Mouse (Mus musculus) forebrain, embryonic 13.5 days (tissue): ENCODE measurements around the gene Themis2. TPM values are rescaled to one million over a fixed set of nuclear protein-coding genes. Genes with fewer than 3 reads are reported as not detected.
"Not testable (repeated sequence)": the region's sequence is repeated elsewhere in the genome, so short reads cannot be mapped to it uniquely, and the experiment has no call there.

Source experiments
- ATAC-seq: fragments of 200-750 bp; cut with Nextera tagmentation; 2 replicates; pipeline ENCODE4 v1.8.0; 2017
- H3K27ac ChIP-seq: fragments of 300-500 bp; sonication (generic); 2 replicates; pipeline ENCODE4 v1.5.1; 2015; ENCODE audit warnings: inconsistent platforms, mild to moderate bottlenecking, moderate library complexity
- H3K27me3 ChIP-seq: fragments of 300-500 bp; sonication (generic); 2 replicates; pipeline ENCODE4 v1.6.1; 2015; ENCODE audit warnings: mild to moderate bottlenecking, inconsistent platforms
- H3K36me3 ChIP-seq: fragments of 300-500 bp; sonication (generic); 2 replicates; pipeline ENCODE4 v1.6.1; 2015; ENCODE audit warnings: mild to moderate bottlenecking, inconsistent platforms; ENCODE audit not compliant: poor library complexity, severe bottlenecking
- H3K4me1 ChIP-seq: fragments of 300-500 bp; sonication (generic); 2 replicates; pipeline ENCODE4 v1.6.1; 2015; ENCODE audit warnings: inconsistent platforms
- H3K4me2 ChIP-seq: fragments of 300-500 bp; sonication (generic); 2 replicates; pipeline ENCODE4 v1.6.1; 2015; ENCODE audit warnings: inconsistent platforms, mild to moderate bottlenecking, moderate library complexity
- H3K4me3 ChIP-seq: fragments of 300-500 bp; sonication (generic); 2 replicates; pipeline ENCODE4 v1.5.1; 2015; ENCODE audit warnings: mild to moderate bottlenecking, inconsistent platforms
- H3K9ac ChIP-seq: fragments of 300-500 bp; sonication (generic); 2 replicates; pipeline ENCODE4 v1.6.1; 2015; ENCODE audit warnings: mild to moderate bottlenecking, inconsistent platforms
- H3K9me3 ChIP-seq: fragments of 300-500 bp; sonication (generic); replicated peaks from 2 replicates; pipeline ENCODE4 v1.6.1; 2016; ENCODE audit warnings: inconsistent platforms
- WGBS: fragments of 180-500 bp; shearing (Covaris S2); methylation state at CpG from one replicate; pipeline ENCODE4 v1.1.7; 2015; 5-methylcytosine and 5-hydroxymethylcytosine counted together
- polyA plus RNA-seq: library from polyadenylated mRNA; unstranded; fragments of >200 nt; fragmentation: Nextera tagmentation; extraction: Ambion mirVana; gene quantifications from 2 replicates; pipeline ENCODE4 v1.2.1, GENCODE M21; 2015

The Themis2 gene
- polyA plus RNA-seq, 1 experiment from 2014 or later, result 0.26 TPM

- Histone ChIP-seq H3K27ac (no peak overlapping the region), H3K36me3 (no peaks in the 10 kb centered on the region), H3K4me3 (no peak overlapping the region), H3K4me2 (no peak overlapping the region), H3K9ac (no peak overlapping the region), H3K27me3 (no peaks in the 10 kb centered on the region), H3K9me3 (peaks cover 6% of the 10 kb centered on the region), H3K4me1 (no peaks in the 10 kb centered on the region)
- WGBS, result 93% methylated on average over 7 of the region's 7 CpGs
- no peak for ATAC-seq
Measured at GRCm38 (mm10) chr4:132806620-132807191, 10.5 kb upstream of the Themis2 start.

GRCm38 (mm10) chr4:132805599-132806197, 9.5 kb upstream of the Themis2 start:
- H3K36me3 ChIP-seq, result no peaks in the 10 kb centered on the region
- no peak overlapping the region for H3K4me3 ChIP-seq
- WGBS, result 90% methylated on average over 12 of the region's 12 CpGs
- H3K9ac ChIP-seq, result no peak overlapping the region
- H3K4me2 ChIP-seq, result no peak overlapping the region
- H3K27ac ChIP-seq, result no peak overlapping the region
- ATAC-seq, result no peak
- H3K27me3 ChIP-seq, result no peaks in the 10 kb centered on the region
- no peaks in the 10 kb centered on the region for H3K4me1 ChIP-seq
- peaks cover 3% of the 10 kb centered on the region for H3K9me3 ChIP-seq

- 75% methylated on average over 5 of the region's 5 CpGs for WGBS
- no peak overlapping the region for H3K27ac ChIP-seq
Measured at GRCm38 (mm10) chr4:132805146-132805545, 9.0 kb upstream of the Themis2 start.

GRCm38 (mm10) chr4:132804331-132804730, 8.1 kb upstream of the Themis2 start:
- WGBS, result 97% methylated on average over 6 of the region's 6 CpGs
- no peaks in the 10 kb centered on the region for H3K4me1 ChIP-seq
- H3K36me3 ChIP-seq, result no peaks in the 10 kb centered on the region
- no peak overlapping the region for H3K4me2 ChIP-seq
- no peak overlapping the region for H3K4me3 ChIP-seq
- no peaks in the 10 kb centered on the region for H3K9me3 ChIP-seq
- no peak overlapping the region for H3K27ac ChIP-seq
- no peaks in the 10 kb centered on the region for H3K27me3 ChIP-seq
- ATAC-seq, result no peak
- no peak overlapping the region for H3K9ac ChIP-seq

More at GRCm38 (mm10) chr4:132805146-132805545, 9.0 kb upstream of the Themis2 start:
- Histone ChIP-seq H3K4me3 (no peak overlapping the region), H3K27me3 (no peaks in the 10 kb centered on the region), H3K9ac (no peak overlapping the region), H3K4me2 (no peak overlapping the region), H3K36me3 (no peaks in the 10 kb centered on the region), H3K9me3 (no peaks in the 10 kb centered on the region), H3K4me1 (no peaks in the 10 kb centered on the region)
- no peak for ATAC-seq

GRCm38 (mm10) chr4:132803876-132804275, 7.7 kb upstream of the Themis2 start:
- H3K27ac ChIP-seq, result no peak overlapping the region
- H3K4me3 ChIP-seq, result no peak overlapping the region
- no peak for ATAC-seq
- 96% methylated on average over 7 of the region's 7 CpGs for WGBS
- no peaks in the 10 kb centered on the region for H3K27me3 ChIP-seq
- no peaks in the 10 kb centered on the region for H3K36me3 ChIP-seq
- no peak overlapping the region for H3K9ac ChIP-seq
- H3K9me3 ChIP-seq, result no peaks in the 10 kb centered on the region
- H3K4me2 ChIP-seq, result no peak overlapping the region
- H3K4me1 ChIP-seq, result no peaks in the 10 kb centered on the region

- 92% methylated on average over 5 of the region's 5 CpGs for WGBS
- no peaks in the 10 kb centered on the region for H3K27me3 ChIP-seq
- no peaks in the 10 kb centered on the region for H3K36me3 ChIP-seq
- H3K9ac ChIP-seq, result no peak overlapping the region
- ATAC-seq, result no peak
- H3K4me3 ChIP-seq, result no peak overlapping the region
- H3K9me3 ChIP-seq, result no peaks in the 10 kb centered on the region
- H3K4me1 ChIP-seq, result no peaks in the 10 kb centered on the region
- H3K4me2 ChIP-seq, result no peak overlapping the region
- H3K27ac ChIP-seq, result no peak overlapping the region
Measured at GRCm38 (mm10) chr4:132803212-132803611, 7.0 kb upstream of the Themis2 start.

- Histone ChIP-seq H3K36me3 (no peaks in the 10 kb centered on the region), H3K27me3 (peaks cover 5% of the 10 kb centered on the region; the same call in 1 of the 2 replicates), H3K9ac (no peak overlapping the region), H3K27ac (no peak overlapping the region), H3K4me3 (no peak overlapping the region), H3K4me1 (no peaks in the 10 kb centered on the region), H3K4me2 (no peak overlapping the region), H3K9me3 (no peaks in the 10 kb centered on the region)
- no peak for ATAC-seq
- 73% methylated on average over 16 of the region's 16 CpGs for WGBS
Measured at GRCm38 (mm10) chr4:132802171-132802637, 6.0 kb upstream of the Themis2 start.

GRCm38 (mm10) chr4:132801176-132802077, 5.2 kb upstream of the Themis2 start:
- H3K4me1 ChIP-seq, result no peaks in the 10 kb centered on the region
- no peaks in the 10 kb centered on the region for H3K9me3 ChIP-seq
- H3K36me3 ChIP-seq, result no peaks in the 10 kb centered on the region
- H3K27ac ChIP-seq, result no peak overlapping the region
- WGBS, result 87% methylated on average over 18 of the region's 18 CpGs
- H3K4me3 ChIP-seq, result no peak overlapping the region
- peaks cover 6% of the 10 kb centered on the region; the same call in 1 of the 2 replicates for H3K27me3 ChIP-seq
- ATAC-seq, result no peak
- no peak overlapping the region for H3K4me2 ChIP-seq
- no peak overlapping the region for H3K9ac ChIP-seq

GRCm38 (mm10) chr4:132799845-132800244, 3.7 kb upstream of the Themis2 start:
- Histone ChIP-seq H3K36me3 (no peaks in the 10 kb centered on the region), H3K4me1 (peaks cover 6% of the 10 kb centered on the region; the same call in 1 of the 2 replicates), H3K9me3 (no peaks in the 10 kb centered on the region), H3K4me3 (no peak overlapping the region), H3K27me3 (peaks cover 20% of the 10 kb centered on the region), H3K4me2 (no peak overlapping the region), H3K9ac (no peak overlapping the region), H3K27ac (no peak overlapping the region)
- ATAC-seq, result no peak
- WGBS, result 89% methylated on average over 4 of the region's 4 CpGs

GRCm38 (mm10) chr4:132798666-132799065, 2.5 kb upstream of the Themis2 start:
- H3K4me1 ChIP-seq, H3K9me3 ChIP-seq, H3K27ac ChIP-seq, H3K4me3 ChIP-seq, H3K9ac ChIP-seq, ATAC-seq, H3K36me3 ChIP-seq, H3K4me2 ChIP-seq: not testable (repeated sequence)
- 80% methylated on average over 3 of the region's 3 CpGs for WGBS
- peaks cover 25% of the 10 kb centered on the region for H3K27me3 ChIP-seq

GRCm38 (mm10) chr4:132798028-132798427, 1.8 kb upstream of the Themis2 start:
- peaks cover 6% of the 10 kb centered on the region; the same call in 1 of the 2 replicates for H3K4me1 ChIP-seq
- no peak for ATAC-seq
- no peaks in the 10 kb centered on the region for H3K9me3 ChIP-seq
- no peak overlapping the region for H3K27ac ChIP-seq
- H3K4me2 ChIP-seq, result no peak overlapping the region
- H3K4me3 ChIP-seq, result no peak overlapping the region
- peaks cover 25% of the 10 kb centered on the region for H3K27me3 ChIP-seq
- 70% methylated on average over 4 of the region's 4 CpGs for whole genome bisulfite sequencing
- no peak overlapping the region for H3K9ac ChIP-seq
- H3K36me3 ChIP-seq, result no peaks in the 10 kb centered on the region

GRCm38 (mm10) chr4:132797461-132797860, 1.3 kb upstream of the Themis2 start:
- Histone ChIP-seq H3K36me3 (no peaks in the 10 kb centered on the region), H3K4me2 (no peak overlapping the region), H3K9me3 (no peaks in the 10 kb centered on the region), H3K4me1 (peaks cover 6% of the 10 kb centered on the region; the same call in 1 of the 2 replicates), H3K9ac (no peak overlapping the region), H3K27me3 (peaks cover 25% of the 10 kb centered on the region), H3K4me3 (no peak overlapping the region), H3K27ac (no peak overlapping the region)
- no peak for ATAC-seq
- WGBS, result 74% methylated on average over 1 of the region's 1 CpGs
